Mouse (Mus musculus) spleen, embryonic (tissue): ENCODE measurements around the gene Susd3.

Source experiments
- CTCF ChIA-PET: fragments of 350-600 bp; sonication (Branson Sonifier 250); formaldehyde crosslinking; loops from one replicate; lab custom pipeline; 2022; lab: Charles Lee

Gene Susd3

DNA sequence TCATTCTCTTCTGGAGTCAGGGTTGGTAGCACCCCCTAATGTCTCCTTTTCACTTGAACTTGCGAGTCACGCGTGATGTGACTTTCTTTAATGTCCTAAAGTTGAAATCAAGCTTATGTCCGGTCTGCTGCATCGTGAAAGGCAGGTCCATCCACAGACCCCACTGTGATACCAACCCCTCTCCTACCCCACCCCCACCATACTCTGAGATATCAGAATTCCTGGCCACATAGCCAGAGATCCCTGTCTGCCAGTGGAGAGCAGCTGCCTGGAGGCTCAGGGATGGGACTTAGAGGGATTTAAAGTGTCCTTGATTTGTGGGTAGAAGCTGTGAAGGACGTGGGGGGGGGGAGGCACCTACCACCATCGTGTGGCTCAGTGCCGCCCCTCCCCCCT lies at the start of gene Susd3:
Gene Susd3 (minus strand): TSS at position 240 of the 396 bp plus-strand sequence.
- CTCF ChIA-PET = interaction anchor here (0.7 to 1.1 kb wide), 3 partner anchors 9 to 61 kb away, joined by 3 to 6 read pairs (median 3); partner anchors contain the start of gene Ninj1

DNA sequence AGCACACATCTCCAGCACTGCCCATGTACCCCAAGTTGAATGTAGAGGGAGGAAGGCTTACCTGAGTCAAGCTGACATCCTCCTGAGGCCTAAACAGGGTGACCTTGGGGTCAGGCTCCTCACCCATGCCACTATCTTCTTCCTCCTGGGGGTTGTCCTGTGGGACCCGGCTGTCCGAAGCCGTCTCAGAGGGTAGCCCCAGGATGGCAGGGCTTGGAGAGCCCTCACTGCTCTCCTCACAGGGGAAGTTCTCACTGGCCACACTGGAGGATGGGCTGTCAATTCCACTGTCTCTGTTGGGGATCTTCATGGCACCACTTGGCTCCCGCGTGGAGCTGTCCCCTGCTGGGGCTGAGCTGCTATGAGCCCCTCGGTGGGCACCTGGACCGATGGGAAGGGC lies 47.8 kb upstream of the Susd3 start:
- CTCF ChIA-PET = no interaction called here

DNA sequence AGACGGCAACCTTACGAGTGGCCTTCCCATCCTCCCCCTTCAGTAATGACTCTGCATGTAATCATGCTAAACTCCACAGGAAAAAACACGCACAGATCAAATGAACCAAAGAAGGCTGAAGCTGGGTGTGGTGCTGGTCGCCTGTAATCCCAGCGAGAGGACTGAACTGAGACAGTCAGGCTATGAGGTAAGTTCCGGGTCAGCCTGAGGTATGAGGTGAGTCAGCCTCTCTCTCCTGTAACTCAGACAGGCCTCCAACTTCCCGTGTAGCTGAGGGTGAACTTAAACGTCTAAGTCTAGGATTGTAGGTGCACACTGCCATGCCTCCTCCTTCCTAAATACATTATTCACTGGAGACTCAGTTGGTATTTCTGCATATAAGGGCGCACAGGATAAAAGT lies 45.6 kb upstream of the Susd3 start:
- CTCF ChIA-PET = interaction anchor here (0.6 kb wide), 1 partner anchor 46 kb away, joined by 4 read pairs; no protein-coding TSS in a partner anchor

DNA sequence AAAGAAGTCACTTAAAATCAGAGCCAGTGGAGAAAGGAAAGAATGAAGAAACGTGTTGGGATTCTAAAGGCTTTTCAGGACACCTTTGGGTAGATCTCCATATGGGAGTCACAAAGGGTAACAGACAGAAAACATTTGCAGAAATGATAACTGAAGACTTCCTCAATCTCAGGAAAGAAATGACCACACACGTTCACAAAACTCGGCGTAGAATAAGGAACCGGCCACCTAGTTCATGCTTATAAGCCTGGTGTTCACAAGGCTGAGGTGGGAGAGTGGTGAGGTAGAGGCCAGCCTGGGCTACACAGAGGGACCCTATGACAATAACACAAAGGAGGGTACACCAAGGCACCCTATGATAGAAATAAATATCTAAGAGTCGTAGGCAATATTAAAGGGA lies 43.4 kb upstream of the Susd3 start:
- CTCF ChIA-PET = no interaction called here

DNA sequence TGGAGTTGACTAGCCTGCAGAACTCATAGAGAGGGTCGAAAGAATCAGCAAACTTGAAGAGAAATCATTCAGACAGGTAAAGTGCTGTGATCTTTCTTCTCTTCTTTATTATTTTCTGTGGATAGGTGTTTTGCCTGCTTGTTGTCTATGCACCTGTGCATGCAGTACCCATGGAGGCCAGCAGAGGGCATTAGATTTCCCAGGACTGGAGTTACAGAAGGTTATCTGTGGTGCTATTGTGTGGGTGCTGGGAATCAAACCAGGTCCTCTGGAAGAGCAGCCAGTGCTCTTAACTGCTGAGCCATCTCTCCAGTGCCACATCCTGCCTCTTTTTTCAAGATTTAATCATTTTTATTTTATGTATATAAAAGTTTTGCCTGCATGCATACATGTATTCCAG lies 42.9 kb upstream of the Susd3 start:
- CTCF ChIA-PET = interaction anchor here (0.6 to 1.3 kb wide), 3 partner anchors 16 to 49 kb away, joined by 4 to 11 read pairs (median 4); no protein-coding TSS in a partner anchor

DNA sequence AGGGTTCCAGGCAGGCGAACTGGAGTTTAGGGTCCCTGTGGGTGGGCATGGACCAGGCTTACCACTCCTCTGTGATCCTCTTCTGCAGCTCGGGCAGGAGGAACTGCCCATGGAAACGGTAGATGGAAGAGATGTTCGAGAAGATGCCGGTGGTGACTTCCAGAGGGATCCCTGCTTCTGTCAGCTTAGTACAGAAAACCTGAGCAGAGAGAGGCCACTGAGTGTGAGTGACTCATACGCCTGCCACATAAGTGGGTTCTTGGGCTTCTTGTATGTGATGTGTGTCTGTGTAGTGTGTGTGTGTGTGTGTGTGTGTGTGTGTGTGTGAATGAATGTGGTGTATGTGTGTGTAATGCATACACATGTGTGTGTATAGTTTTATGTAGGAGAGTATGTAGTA lies 38.7 kb upstream of the Susd3 start:
- CTCF ChIA-PET = no interaction called here

DNA sequence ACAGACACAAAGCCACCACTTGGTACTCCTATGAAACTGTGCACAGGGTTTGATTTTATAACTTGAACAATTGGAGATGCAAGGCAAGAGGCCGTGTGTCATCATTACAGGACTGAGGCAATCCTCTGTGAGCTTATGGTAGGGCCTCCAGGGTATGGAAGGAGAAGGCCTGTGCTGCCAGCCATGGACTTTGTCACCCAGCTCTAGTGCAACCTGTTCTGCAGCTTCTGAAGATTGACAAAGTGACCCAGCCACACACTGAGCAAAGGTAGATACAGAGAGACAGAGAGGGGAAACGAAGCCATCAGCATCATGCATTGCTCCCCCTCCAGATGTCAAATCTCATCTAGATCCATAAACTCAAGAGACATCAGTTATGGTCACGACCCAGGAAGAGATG lies 38.2 kb upstream of the Susd3 start:
- CTCF ChIA-PET = no interaction called here

DNA sequence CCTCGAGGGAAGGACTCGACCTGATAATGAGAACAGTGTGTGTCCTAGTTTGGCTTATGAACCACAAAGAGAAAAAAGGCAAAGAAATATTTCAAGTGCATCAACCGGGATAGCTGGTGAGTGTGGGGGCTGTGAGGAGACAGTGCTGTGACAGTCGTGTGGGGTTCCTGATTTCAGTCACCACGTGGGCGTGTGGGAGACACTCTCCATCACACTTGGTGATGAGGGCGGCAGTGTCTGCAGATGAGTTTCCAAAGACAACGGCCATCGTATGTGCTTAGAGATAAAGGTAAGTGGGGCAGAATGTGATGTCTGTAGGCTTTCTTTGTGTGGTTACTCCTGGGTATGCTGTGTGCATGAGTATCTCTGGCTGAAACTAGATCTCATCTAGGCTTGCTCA lies 35.2 kb upstream of the Susd3 start:
- CTCF ChIA-PET = no interaction called here

DNA sequence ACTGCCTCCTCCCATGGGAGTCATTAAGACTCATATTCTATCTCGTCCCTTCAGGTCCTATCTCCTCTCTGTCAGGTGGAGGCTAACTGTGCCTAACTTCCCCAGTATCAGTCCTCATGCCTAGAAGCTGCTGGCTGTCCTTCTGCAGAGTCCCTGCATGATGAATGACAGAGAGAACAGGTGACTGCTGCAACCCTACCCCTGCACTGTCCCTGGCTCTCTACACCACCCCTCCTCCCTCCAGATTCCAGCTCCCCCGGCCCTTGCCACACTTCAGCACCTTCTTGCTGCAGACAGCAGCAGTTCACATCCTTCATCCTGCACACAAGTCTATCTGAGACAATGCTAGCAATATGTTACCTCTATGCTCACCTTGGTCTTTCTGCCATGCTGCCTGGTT lies 33.7 kb upstream of the Susd3 start:
- CTCF ChIA-PET = no interaction called here

DNA sequence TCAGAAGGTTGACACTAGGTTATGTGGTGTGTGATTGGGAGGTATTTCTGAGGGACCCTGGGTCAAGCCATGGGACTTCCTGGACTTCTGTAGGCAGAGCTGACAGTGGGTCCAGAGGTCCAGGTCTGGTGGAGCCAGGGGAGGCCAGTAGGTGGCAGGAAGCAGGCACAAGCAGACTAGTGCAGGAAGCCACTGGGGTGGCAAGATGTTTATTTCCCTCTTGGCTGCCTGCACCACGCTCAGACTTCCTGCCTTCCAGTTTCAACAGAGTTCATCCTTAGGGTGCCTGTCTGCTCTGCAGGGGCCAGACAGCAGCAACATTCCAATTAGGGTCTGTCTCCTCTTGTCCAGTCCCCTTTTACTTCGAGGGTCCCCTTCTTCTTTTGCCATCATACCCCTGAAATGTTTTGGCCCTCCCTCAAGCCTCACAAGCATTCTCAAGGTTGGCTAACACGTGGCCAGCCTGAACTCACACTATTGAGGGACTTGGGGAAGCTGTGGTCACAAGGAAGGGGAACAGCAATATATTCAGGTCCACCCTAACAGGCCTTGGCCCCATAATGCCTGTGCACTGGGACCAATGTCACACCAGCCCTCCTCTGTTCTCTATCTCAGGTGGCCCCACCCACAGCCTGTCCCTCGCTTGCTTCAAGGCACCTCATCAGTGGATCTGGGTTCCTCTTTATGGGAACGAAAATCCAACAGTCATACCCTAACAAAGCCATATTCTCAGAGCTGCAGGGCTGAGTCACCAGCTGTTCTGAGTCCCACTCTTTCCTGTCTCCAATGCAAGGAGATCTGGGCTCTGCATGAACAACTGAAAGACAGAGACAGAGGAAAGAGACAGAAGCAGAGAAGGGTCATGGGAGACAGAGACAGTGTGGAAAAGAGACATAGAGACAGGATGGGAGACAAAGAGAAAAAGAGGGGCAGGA lies 23.6 kb upstream of the Susd3 start:
- CTCF ChIA-PET = interaction anchor here (0.7 kb wide), 1 partner anchor 20 kb away, joined by 3 read pairs; no protein-coding TSS in a partner anchor

DNA sequence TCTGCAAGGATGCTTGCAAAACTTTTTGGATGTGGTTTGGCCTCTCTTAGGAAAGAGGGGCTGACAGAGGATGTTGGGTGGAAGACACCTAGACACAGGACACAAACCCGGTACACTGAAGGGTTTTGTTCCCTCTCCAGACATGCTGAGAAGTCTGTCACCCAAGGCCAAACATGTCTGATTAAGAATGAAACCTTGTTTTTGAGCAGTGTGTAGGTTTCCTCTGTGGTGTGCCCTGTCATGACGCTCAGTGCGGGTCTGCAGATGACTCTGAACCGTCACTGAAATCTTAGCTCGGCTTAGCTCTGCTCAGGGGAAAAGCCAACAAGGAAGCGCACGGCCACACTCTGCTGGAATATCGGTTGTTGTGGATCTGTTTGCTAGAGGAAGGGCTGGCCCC lies 22.0 kb upstream of the Susd3 start:
- CTCF ChIA-PET = interaction anchor here (0.5 kb wide), 1 partner anchor 12 kb away, joined by 3 read pairs; no protein-coding TSS in a partner anchor

DNA sequence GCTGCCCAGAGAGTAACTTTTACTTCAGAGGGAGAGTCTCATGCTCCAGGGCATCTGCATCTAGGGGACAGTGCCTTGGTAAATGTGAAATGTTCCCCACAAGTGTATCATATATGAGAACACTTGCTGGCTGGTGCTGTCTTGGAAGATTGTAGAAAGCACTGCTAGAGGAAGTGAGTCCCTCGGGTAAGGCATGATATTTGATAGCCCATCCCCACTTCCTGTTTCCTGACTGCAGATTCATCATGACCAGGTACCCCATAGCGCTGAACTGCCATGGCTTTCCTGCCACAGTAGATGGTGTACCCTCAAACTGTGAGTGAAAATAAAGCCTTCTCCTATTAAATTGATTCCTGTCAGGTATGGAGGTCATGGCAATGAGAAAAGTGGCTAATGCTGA lies 19.1 kb upstream of the Susd3 start:
- CTCF ChIA-PET = interaction anchor here (0.7 kb wide), 1 partner anchor 13 kb away, joined by 3 read pairs; no protein-coding TSS in a partner anchor

DNA sequence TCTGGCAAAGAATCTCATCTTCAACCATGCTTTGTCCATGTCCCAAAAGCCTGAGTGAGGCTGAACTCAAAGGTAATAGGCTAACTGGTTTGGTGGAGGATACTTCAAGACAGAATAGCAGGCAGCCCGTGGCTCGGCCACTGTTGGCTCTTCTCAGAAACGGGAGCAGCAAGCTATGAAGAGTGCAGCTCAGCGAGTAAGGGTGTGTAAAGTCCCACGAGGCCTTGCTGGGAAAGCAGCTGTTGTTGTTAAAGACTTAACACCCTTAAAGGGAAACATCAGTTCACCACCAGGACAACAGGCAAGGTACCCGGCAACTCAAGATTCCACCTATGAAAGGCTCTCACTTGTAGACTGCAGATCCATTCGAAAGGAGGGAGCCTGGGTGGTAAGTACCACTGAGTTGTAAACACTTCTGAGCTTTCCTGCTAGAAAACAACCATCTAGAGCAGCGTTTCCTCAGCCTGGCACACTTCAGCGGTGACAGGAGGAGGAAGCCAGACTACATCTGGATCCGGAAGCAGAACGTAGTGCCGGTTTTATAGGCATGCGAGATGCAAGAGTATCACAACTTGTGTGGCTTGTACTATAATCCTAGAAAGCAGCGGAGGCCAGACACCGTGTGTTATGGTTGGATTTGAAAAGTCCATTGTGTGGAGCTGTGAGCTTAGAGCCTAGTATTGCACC lies 11.7 kb upstream of the Susd3 start:
- CTCF ChIA-PET = no interaction called here

DNA sequence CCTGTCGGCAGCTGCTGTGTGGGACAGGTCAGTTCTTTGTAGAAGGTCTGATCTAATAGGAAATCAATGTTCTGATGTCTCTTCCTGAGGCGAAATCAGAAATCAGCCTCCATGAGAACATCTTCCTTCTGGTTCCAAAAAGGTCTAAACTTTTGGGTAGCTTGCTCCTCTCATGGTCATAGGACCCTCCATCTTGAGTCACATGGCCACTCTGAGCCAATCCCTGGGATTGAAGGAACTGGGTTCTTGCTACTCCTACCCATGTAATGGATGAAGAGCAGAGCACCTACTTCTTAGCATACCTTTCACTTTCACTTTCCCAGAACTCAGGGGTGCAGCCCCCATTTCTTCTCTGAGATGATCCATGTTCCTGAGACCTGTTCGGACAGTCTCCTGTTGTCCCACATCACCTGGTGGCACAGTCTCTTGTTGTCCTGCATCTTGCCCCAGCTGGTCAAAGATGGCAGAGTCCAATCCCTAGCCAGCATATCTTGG lies 9.4 kb upstream of the Susd3 start:
- CTCF ChIA-PET = interaction anchor here (0.7 to 1.2 kb wide), 2 partner anchors 8 to 13 kb away, joined by 3 read pairs; no protein-coding TSS in a partner anchor

DNA sequence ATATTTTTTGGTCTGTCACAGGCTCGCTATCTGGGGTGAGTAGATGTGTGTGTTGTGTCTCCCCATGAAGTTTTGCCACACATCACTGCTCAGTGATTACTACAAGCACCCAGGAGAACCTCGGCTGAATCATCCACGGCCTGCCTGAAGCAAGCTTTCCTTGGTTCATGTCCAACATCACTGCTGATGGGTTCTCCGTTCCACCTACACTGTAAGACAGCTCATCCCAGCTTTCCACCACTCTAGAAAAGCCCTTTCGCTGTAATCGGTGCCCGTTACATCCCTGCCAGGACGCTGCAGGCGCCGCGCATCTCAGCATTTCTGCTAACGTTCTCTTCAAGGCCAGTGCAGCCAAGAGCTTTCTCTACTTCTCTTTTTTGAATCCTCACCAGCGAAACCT lies 4.2 kb upstream of the Susd3 start:
- CTCF ChIA-PET = interaction anchor here (0.5 to 0.7 kb wide), 2 partner anchors 20 to 65 kb away, joined by 3 to 4 read pairs; no protein-coding TSS in a partner anchor

DNA sequence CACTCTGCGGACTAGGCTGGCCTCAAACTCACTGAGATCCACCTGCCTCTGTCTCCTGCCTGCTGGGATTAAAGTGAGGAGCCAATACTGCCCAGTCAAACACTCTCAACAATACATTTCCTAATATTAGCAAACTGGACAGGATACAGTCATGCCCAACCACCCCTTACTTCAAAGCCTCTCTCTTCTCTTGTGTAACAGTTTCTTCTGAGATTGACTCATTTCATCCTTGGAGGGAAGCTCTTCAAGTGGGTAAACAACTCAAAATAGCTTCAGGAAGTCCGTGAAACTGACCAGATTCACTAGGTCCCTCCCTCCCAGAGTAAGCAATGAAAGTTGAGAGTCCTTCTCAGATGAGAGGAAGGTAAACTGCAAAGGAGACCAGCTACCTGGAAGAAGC lies 3.6 kb upstream of the Susd3 start:
- CTCF ChIA-PET = interaction anchor here (0.7 to 1.2 kb wide), 2 partner anchors 20 to 36 kb away, joined by 3 read pairs; partner anchors contain the start of gene Card19

DNA sequence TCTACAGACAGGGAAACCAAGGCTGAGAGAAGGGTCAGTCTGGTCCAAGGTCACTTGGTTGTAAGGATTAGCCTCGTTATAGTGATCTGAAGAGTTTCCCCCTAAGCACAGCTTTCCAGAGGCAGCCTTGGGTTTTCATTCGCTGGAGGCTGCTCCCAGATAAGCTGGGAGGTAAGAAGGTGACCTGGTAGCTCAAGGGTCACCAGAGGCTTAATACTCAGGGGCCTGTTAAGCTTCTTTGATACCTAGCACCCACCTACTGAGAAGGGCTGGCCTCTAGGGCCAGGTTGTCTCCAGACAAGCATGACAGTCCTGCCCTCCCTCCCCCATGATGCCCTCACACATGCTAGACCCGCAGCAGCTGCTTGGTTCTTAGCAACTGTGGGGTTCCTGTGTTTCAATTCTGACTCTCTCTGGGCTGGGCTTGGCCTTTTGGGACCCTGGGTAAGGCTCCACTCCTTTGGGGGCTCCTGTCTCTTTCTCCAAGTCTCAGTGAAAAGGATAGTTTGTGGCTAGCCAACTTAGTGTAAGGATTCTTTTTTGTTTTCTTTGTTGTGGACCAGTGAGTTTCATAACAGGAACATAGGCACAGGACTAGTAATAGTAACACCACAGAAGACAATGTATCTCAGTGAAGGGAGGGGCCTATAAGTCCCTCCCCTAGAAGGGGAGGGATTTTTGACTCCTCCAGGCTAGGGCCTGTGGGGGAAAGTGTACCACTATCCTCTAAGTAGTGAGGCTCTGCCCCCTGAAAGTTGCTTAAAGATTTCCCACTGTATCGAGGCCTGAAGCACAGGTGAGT lies 2.4 kb upstream of the Susd3 start:
- CTCF ChIA-PET = interaction anchor here (1.2 kb wide), 1 partner anchor 35 kb away, joined by 3 read pairs; the partner anchor contains the start of gene Card19

DNA sequence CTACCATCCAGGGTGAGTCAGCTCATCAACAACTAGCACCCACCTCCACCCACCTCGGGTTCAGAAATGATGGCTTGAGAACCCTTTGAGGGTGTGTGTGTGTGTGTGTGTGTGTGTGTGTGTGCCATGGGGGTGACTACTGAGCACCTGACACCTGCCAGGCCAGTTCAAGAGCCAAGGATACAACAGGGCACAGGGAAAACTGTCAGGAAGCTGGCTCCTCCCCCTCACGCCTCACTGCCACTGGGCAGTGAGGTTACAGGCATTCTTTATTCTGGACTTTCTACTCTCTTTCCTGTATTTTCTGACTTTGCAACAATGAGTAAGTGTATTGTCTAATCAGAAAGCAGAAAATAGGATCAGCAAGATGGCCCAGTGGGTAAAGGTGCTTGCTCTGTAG lies 1.1 kb upstream of the Susd3 start:
- CTCF ChIA-PET = interaction anchor here (0.6 to 1.1 kb wide), 4 partner anchors 20 to 55 kb away, joined by 3 to 8 read pairs (median 4); no protein-coding TSS in a partner anchor

DNA sequence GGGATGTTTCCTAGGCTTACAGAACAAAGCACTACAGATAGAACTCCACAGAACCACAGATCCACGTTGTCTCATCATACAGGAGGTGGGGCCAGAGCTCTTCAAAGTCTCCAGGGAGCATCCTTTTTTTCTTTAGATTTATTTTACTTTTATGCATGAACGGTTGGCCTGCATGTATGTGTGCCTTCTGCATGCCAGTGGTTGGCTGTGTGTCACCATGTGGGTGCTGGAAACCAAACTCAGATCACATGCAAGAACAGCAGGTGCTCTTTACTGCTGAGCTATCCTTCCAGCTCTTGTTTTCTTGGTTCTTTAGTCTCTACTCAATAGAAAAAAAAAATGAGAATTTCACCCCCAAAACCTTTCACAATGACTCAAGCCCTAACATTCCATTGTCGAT lies 417 bp upstream of the Susd3 start:
- CTCF ChIA-PET = interaction anchor here (0.6 to 1.1 kb wide), 5 partner anchors 10 to 61 kb away, joined by 3 to 6 read pairs (median 3); partner anchors contain the start of gene Ninj1

DNA sequence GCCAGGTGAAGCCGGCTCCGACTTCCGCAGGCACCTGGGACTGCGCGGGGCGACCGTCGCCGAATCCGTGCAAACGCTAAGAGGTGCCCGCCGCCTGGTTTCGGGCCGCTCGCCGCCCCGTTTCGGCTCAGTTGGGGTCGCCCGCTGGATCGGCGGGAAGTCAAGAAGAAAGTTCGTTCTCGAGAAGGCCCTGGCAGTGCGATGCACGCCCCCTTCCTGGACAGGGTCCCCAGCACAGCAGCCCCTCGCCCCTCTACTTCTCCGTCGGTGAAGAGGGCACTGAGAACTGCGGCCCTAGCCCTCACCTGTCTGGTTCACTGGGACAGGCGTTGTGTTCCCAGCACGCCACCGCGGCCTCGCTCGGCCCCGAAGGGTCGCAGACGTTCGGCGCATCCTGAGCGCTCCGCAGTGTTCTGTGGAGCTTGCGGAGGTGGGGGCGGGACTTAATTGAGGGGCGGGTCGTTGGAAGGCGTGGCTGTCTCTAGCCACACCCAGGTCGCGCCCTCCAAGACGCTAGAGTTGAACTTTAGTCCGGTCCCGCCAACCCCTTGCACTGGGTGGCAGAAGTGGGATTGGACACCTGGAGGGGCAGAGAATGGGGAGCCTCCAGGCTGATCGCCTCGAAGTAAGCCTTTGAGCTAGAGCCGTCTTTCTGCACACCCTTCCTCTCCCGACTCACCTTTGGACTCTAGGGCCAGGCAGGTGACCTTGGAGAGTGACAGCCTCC lies 603 bp downstream of the Susd3 start:
- CTCF ChIA-PET = interaction anchor here (0.6 kb wide), 3 partner anchors 32 to 167 kb away, joined by 3 to 4 read pairs (median 3); partner anchors contain the start of gene Card19
